Mouse (Mus musculus) frontal cortex, postnatal 14 days (tissue): ENCODE results near the gene Pld5.

Experiments
- DNase-seq, 2 experiments: peaks; one replicate each; pipeline ENCODE4 v3.0.0; 2022; ENCODE audit warnings: low spot score in 2 of 2

Gene Pld5

DNA sequence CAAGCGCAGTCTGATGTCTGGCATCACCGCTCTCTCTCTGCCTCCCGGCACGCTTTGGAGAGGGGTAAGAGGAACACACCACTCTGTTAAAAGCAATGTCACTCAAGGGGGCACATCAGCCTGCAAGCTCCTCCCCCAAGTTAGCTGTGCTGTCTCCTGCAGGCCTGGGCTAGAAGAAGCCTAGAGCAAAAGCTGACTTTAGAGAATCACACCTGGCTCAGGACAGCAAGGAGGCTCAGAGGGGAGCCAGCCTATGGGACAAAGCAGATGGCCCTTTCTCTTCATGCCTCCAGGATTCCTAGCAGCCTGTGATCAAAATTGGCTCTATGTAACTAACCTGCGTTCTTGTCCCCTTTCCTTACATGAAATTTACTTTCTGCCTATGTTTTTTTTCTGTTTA lies 107.3 kb downstream of the Pld5 start:
- DNase-seq: no peak

GRCm38 (mm10) chr1:176167114-176167513 lies 108.0 kb downstream of the Pld5 start:
- no peak for DNase-seq

- no peak for DNase-seq
These were observed 129.8 kb downstream of the Pld5 start for GRCm38 (mm10) chr1:176145306-176145705.

GRCm38 (mm10) chr1:176134379-176134778 lies 140.7 kb downstream of the Pld5 start:
- DNase-seq: no peak

DNA sequence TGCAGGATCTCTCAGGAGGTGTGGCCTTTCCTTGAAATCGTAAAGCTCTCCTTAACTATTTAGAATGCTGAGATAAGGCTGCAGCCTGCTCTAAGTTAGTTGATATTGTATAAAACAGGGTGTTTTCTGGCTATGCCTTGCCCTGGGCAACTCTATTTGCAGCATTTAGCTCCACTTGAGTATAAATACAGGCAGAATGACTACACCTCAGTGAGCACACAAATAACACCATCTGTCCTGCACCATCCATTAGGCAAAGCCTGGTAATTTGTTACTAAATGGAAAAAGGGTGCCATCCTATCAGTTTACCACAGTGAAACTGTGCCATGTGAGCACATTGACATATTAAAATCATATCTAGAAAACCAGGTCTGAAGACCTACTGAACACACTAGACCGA lies 149.3 kb downstream of the Pld5 start:
- DNase-seq: no peak

- no peak for DNase-seq
These were observed 150.7 kb downstream of the Pld5 start for GRCm38 (mm10) chr1:176124441-176124840.

DNA sequence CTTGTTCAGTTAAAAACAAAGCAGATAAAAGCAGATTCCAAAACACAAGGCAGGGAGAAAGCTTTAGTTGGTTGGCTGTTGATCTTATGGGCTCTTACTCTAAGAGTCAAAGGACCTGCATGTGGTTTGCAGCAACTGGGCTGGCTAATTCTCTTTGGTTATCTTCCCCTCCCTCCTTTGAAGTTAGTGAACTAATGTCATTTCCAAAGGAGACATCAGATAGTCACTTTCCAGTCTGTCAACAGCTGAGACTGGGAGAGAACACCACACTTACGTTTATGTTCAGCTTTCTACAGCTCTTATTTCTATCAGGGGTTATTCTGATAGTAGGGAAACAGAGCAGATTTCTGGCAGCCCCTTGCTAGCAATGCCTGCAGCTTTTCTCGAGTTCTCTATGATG lies 151.3 kb downstream of the Pld5 start:
- no peak for DNase-seq

DNA sequence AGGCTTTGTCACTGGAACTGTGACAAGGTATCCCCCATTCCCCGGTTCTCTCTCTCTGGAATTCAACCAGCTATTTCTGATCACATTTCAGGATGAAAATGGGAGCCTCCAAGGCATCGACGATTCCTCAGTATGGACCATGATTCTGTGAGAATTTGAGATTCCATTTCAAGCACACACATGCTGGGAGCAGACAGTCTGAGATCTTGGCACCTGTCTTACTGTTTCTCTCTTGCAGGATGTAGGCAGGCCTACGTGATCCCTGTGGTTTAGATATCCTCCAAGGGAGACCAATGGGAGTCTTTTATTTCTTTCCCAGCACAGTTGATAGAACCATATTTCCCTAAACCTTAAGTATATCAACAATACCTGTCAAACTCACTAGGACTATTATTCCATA lies 159.5 kb downstream of the Pld5 start:
- DNase-seq: no peak

DNA sequence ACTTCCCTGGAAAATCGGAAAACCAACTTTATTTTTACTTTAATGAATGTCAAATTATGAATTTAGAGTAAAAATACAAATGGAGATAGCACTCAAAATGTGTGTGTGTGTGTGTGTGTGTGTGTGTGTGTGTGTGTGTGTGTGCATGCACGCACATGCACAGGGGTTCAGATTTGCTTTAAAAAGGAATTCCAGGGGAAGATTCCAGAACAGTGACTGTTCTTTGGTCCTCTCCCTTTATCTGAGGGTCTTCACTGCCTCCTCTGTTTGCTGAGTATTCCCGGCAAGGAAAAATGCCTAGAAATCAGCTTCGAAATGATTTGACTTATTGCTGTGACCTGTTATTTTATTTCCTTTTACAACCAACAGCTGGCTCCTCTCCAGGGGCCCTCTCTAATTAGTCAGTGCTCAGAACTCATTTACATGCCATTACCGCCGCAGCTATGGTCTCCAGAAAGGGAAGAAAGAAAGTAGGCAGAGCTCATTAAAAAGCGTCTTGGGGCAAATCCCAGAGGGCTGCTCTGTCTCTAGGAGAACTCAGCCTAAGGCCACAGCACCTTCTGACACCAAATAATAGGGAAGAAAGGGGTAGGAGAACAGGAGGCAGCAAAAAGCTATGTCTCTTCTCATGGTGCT lies 176.3 kb downstream of the Pld5 start:
- DNase-seq: peak in 1 of 2 experiments; percentile 13

- DNase-seq: no peak
These were observed 183.0 kb downstream of the Pld5 start for GRCm38 (mm10) chr1:176092119-176092518.

- no peak for DNase-seq
These were observed 185.7 kb downstream of the Pld5 start for GRCm38 (mm10) chr1:176089382-176089781.

DNA sequence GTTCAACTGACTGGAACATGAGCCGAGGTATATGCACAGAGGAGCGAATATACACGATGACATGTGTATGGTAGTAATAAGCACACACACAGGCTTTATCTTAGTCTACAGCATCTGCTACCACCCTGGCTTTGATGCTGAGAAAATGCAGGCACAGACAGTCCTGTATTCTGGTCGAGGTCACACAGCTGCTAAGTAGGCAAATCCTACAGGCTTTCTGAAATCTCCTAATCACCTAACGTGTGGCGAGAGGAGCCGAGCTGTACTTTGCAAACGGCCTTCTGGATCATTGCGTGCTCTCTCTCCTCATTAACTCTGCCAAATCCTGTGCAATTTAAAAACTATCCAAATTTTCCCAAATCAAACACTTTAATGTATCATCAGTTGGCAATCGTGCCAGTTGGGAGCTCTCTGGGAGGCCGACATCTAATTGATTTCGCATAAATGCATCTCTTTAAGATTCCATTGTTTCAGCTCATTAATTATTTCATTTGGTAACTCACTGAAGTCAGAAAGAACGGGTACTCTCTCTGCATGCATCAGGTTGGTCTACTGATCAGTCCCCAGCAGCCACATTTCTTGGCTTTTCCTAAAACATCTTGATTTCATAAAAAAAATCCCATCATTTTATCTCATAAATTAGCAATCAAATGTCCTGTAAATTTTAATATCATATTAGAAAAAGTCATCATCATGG lies 189.0 kb downstream of the Pld5 start:
- DNase-seq: no peak

- no peak for DNase-seq
These were observed 192.8 kb downstream of the Pld5 start for GRCm38 (mm10) chr1:176082306-176082705.

- no peak for DNase-seq
These were observed 194.1 kb downstream of the Pld5 start for GRCm38 (mm10) chr1:176080969-176081368.

DNA sequence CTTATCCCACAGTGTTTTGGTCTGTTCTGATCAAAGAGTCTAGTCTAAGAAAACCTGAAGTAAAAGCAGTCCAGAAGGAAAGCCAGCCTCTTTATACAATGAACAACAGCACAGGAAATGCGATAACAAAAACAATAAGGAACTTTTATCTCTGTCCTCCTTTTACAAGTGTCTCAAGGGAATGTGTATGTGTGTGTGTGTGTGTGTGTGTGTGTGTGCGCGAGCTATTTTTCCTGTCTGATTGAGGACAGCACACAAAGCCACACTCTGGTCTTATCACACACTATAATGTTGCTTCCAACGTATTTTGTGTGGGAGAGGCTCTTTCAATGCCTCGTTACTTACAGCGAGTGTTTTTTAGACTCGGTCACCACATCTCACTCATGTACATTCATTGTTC lies 196.7 kb downstream of the Pld5 start:
- no peak for DNase-seq

DNA sequence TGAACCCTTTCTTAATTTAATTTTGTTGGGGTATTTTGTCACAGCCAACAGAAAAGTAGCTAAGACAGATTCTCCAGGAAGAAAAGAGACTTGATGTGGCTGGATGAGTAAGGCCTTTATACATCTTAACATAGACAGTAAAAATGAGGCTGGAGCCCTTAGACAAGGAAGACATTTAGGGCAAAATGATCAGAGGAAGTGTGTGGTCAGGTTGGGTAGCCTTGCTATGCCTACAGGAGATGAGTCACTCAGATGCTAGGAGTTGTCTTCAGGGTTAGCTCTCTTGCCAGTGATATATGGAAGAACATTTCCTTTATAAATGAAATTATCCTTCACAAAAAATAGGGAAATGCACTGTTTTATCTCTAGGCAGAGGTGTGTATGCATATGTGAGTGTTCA lies 198.3 kb downstream of the Pld5 start:
- no peak for DNase-seq

DNA sequence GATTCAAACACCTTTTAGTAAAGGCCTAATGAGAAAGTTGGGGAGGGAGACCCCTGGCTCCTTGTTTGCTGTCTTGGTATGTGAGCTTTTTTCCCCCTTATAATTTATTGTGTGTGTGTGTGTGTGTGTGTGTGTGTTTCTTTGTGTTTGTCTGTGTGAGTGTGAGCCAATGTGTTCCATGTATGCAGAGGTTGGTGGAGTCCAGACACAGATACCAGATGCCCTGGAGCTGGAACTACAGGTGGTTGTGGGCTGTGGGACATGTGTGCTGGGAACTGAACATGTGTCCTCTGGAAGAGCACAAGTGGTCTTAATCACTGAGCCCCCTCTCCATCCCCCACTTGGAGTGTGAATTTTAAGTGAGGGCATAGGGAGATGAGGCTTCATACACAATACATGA lies 199.3 kb downstream of the Pld5 start:
- no peak for DNase-seq

DNA sequence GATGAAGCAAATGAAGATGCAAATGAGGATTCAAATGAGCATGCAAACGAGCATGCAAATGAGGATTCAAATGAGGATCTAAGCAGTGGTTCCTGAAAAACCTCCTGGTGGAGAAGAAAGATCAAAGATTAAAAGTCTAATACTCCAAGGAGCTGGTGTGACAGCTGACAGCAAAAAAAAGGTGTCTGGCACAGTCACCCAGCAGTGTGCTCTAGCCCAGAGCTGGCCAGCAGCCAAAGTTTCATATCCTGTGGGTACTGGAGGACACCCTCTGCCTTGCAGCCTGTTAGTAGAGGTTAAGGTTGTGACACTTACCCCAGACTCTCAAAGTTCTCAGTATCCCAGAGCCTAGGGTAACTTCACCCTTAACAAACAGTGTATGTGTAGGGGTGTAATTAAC lies 199.7 kb downstream of the Pld5 start:
- peak in 1 of 2 experiments; percentile 8 for DNase-seq

DNA sequence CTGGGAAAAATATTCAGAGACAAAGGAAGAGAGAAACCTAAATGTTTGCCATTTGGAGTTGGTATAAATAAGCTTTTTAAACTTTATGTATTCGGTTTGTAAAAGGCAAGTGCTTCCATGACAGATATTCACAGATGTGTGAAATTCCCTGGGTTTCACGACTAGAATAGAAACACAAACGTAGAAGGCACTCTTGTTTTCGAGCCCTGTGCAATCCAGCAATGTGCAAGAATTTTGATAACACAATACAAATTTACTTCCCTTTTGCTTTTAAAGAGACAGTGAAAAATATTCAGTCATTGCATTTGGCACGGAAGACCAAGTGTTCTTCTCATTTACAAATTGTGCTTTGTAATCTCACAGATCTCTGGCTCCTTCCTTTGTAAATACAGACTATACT lies 200.6 kb downstream of the Pld5 start:
- no peak for DNase-seq

DNA sequence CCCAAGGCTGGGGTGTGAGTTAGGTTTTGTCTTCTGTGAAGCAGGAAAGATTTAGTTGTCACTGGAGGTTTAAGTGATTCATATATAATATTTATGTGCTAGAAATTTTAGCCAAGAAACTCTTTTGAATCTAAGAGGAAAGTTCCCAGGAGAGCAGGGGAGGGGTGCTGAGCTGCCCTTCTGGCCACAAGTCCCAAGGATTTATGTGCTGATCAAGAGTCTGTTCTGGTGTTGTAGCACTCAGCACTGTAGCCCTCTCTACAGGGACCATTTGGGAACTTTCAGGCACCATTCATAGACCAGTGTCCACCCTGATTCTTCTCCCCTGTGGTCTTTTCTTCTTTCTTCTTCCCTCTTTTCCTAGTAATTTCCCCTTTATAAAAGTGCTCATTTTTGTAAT lies 209.8 kb downstream of the Pld5 start:
- no peak for DNase-seq

- DNase-seq: no peak
These were observed 210.6 kb downstream of the Pld5 start for GRCm38 (mm10) chr1:176064471-176064870.

- DNase-seq: no peak
These were observed 221.5 kb downstream of the Pld5 start for GRCm38 (mm10) chr1:176053653-176054052.

- no peak for DNase-seq
These were observed 228.1 kb downstream of the Pld5 start for GRCm38 (mm10) chr1:176046995-176047394.

DNA sequence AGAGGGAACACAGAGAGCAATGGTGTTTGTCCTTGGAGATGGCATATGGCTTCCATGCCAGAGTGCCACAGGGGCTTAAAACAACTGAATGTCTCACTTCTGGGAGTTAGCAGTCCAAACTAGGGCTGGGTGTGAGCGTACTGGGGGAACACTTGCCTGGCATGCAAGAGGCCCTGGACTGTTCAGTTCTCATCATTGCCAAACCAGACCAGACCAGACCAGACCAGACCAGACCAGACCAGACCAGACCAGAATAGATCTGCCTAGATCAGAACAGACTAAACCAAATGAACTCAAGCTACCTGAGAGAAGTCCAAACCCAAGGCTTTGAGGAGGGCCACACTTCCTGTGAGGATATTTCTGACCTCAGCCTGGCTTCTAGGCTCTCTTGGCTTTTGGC lies 228.7 kb downstream of the Pld5 start:
- DNase-seq: no peak
